In genomic region chr11:90314606-90315005, GRCm38 (mm10) we compare ENCODE assay signal across 10 mouse cellular contexts.
"Had no signal": no experiment of that assay in that cellular context is flagged by ENCODE, and none has a peak within 500 bp of the region (broad histone marks: within the 10 kb centered on the region; RNA-seq: fewer than 3 reads in every experiment).

No protein-coding gene starts in this region.

- DNase-seq: liver, postnatal 0 days; lung, adult 2 months; lung, postnatal 14 days; lung, postnatal 36 days; thymus, adult 18-20 months; thymus, postnatal 14 days; thymus, postnatal 36 days had no signal

- ATAC-seq: liver, postnatal 0 days; lung, postnatal 0 days; midbrain, embryonic 13.5 days; midbrain, embryonic 15.5 days had no signal
